Mouse (Mus musculus) E14TG2a.4 (cell line): ENCODE measurements around the gene Ell.

ENCODE experiments used
- H3K27me3 ChIP-seq: 2 replicates; pipeline ENCODE4 v1.6.1; 2014; ENCODE audit warnings: low read length, control low read depth; ENCODE audit not compliant: insufficient read depth
- H3K36me3 ChIP-seq: 2 replicates; pipeline ENCODE4 v1.6.1; 2014; ENCODE audit warnings: low read length, control low read depth; ENCODE audit not compliant: insufficient read depth
- H3K4me1 ChIP-seq: replicated peaks from 2 replicates; pipeline ENCODE4 v1.6.1; 2014; ENCODE audit warnings: low read depth, low read length, control low read depth
- H3K4me3 ChIP-seq: replicated peaks from 2 replicates; pipeline ENCODE4 v1.5.1; 2014; ENCODE audit warnings: mild to moderate bottlenecking, low read length
- H3K9me3 ChIP-seq: 2 replicates; pipeline ENCODE4 v1.6.1; 2014; ENCODE audit warnings: low read length, control low read depth
- CTCF ChIP-seq: conservative IDR thresholded peaks from 2 replicates; pipeline ENCODE4 v1.5.1; 2014; ENCODE audit warnings: low read length
- NANOG ChIP-seq: IDR thresholded peaks from 2 replicates; pipeline ENCODE4 v1.6.1; 2014; ENCODE audit warnings: borderline replicate concordance, low read length, mixed read lengths
- POU5F1 ChIP-seq: IDR thresholded peaks from 2 replicates; pipeline ENCODE4 v1.6.1; 2014; ENCODE audit warnings: low read length, borderline replicate concordance

Gene Ell

GRCm38 (mm10) chr8:70561809-70562535, 22.7 kb downstream of the Ell start:
- Histone ChIP-seq H3K4me1 (peaks cover 90% of the 10 kb centered on the region), H3K4me3 (no peak overlapping the region), H3K9me3 (no peaks in the 10 kb centered on the region), H3K27me3 (no peaks in the 10 kb centered on the region), H3K36me3 (peaks cover 48% of the 10 kb centered on the region)
- no peak for TF ChIP-seq POU5F1
- no peak for TF ChIP-seq NANOG
- TF ChIP-seq CTCF, result no peak

- TF ChIP-seq POU5F1 (no peak), CTCF (no peak), NANOG (no peak)
- no peaks in the 10 kb centered on the region for H3K9me3 ChIP-seq
These were observed 23.5 kb downstream of the Ell start for GRCm38 (mm10) chr8:70562802-70563201.

GRCm38 (mm10) chr8:70563763-70564387, 24.6 kb downstream of the Ell start:
- Histone ChIP-seq H3K4me3 (no peak overlapping the region), H3K36me3 (peaks cover 37% of the 10 kb centered on the region), H3K27me3 (no peaks in the 10 kb centered on the region), H3K4me1 (peaks cover 75% of the 10 kb centered on the region), H3K9me3 (no peaks in the 10 kb centered on the region)
- TF ChIP-seq POU5F1 (no peak), CTCF (no peak), NANOG (no peak)

More at GRCm38 (mm10) chr8:70562802-70563201, 23.5 kb downstream of the Ell start:
- Histone ChIP-seq H3K4me3 (no peak overlapping the region), H3K27me3 (no peaks in the 10 kb centered on the region), H3K36me3 (peaks cover 40% of the 10 kb centered on the region), H3K4me1 (peaks cover 85% of the 10 kb centered on the region)

GRCm38 (mm10) chr8:70564696-70565235, 25.5 kb downstream of the Ell start:
- H3K9me3 ChIP-seq, result no peaks in the 10 kb centered on the region
- H3K4me1 ChIP-seq, result peaks cover 79% of the 10 kb centered on the region
- TF ChIP-seq NANOG, result no peak
- no peak for TF ChIP-seq POU5F1
- no peak for TF ChIP-seq CTCF
- no peaks in the 10 kb centered on the region for H3K27me3 ChIP-seq
- peaks cover 38% of the 10 kb centered on the region for H3K36me3 ChIP-seq
- H3K4me3 ChIP-seq, result no peak overlapping the region

GRCm38 (mm10) chr8:70565561-70565960, 26.3 kb downstream of the Ell start:
- no peak for TF ChIP-seq CTCF
- H3K4me3 ChIP-seq, result no peak overlapping the region
- H3K9me3 ChIP-seq, result no peaks in the 10 kb centered on the region
- peaks cover 79% of the 10 kb centered on the region for H3K4me1 ChIP-seq
- H3K36me3 ChIP-seq, result peaks cover 38% of the 10 kb centered on the region; the same call in 1 of the 2 replicates
- H3K27me3 ChIP-seq, result no peaks in the 10 kb centered on the region

GRCm38 (mm10) chr8:70570360-70570759, 31.1 kb downstream of the Ell start:
- Histone ChIP-seq H3K4me3 (no peak overlapping the region), H3K9me3 (no peaks in the 10 kb centered on the region), H3K36me3 (peaks cover 54% of the 10 kb centered on the region), H3K4me1 (peaks cover 47% of the 10 kb centered on the region), H3K27me3 (no peaks in the 10 kb centered on the region)
- TF ChIP-seq POU5F1 (no peak), NANOG (no peak), CTCF (no peak)

GRCm38 (mm10) chr8:70570990-70571389, 31.7 kb downstream of the Ell start:
- Histone ChIP-seq H3K9me3 (no peaks in the 10 kb centered on the region), H3K36me3 (peaks cover 54% of the 10 kb centered on the region)

GRCm38 (mm10) chr8:70574302-70574701, 35.0 kb downstream of the Ell start:
- peaks cover 77% of the 10 kb centered on the region for H3K36me3 ChIP-seq
- H3K4me1 ChIP-seq, result peaks cover 37% of the 10 kb centered on the region
- no peaks in the 10 kb centered on the region for H3K9me3 ChIP-seq
- TF ChIP-seq NANOG, result no peak
- TF ChIP-seq POU5F1, result no peak
- no peak for TF ChIP-seq CTCF
- H3K4me3 ChIP-seq, result no peak overlapping the region
- H3K27me3 ChIP-seq, result no peaks in the 10 kb centered on the region

More at GRCm38 (mm10) chr8:70570990-70571389, 31.7 kb downstream of the Ell start:
- no peak for TF ChIP-seq NANOG
- TF ChIP-seq CTCF, result no peak
- no peak for TF ChIP-seq POU5F1
- no peak overlapping the region for H3K4me3 ChIP-seq
- peaks cover 43% of the 10 kb centered on the region for H3K4me1 ChIP-seq
- H3K27me3 ChIP-seq, result no peaks in the 10 kb centered on the region
